Mouse (Mus musculus) lung, postnatal 25 days (tissue): Measurements from ENCODE around the gene Ppfibp2.

Experiments
- DNase-seq: peaks from one replicate; pipeline ENCODE4 v3.0.0; 2022; ENCODE audit warnings: low spot score

Gene Ppfibp2

DNA sequence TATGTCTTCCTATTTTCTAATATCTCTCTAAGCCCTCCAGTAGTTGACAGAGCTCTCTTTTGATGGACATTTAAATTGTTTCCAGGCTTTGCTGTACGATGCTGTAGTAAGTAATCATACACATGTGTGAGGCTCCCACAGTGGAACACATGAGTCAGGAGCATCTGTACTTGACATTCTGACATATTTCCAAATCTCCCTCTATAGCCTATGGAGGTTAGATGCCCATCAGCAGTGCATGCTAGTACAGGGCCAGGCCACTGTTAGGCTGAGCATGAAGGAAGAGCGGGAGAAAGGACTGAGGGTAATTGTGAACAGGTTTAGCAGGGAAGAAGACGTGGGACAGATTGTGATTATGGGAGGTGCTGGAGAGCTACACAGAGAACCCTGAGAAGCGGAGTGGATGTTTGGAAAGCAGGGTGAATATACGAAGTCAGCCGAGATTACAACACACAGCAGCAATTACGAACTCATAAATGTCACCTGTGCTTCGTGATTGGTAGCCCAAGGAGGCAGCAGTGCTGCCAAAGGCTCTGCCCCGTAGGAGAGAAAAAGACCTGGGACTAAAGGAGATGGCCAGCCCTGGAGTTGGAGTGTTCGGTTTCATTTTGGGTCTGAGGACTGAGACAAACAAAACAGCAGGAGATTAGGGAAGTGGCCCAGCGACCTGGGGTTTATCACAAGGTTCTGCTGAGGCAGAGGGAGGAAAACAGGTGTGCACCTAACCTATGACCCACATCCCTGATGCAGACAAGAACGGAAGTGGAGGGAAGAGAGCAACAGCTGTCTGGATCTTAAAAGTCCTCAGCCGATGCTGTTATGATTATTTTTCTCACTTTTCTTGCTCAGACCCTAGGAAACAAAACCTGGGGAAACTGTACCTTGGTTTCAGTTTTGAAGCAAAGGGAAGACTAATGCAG lies 107.7 kb downstream of the Ppfibp2 start:
- DNase-seq = no peak

GRCm38 (mm10) chr7:107705941-107706340 lies 110.9 kb downstream of the Ppfibp2 start:
- DNase-seq = no peak

- DNase-seq = peak; percentile 61
These were observed 112.6 kb downstream of the Ppfibp2 start for GRCm38 (mm10) chr7:107707650-107708049.

DNA sequence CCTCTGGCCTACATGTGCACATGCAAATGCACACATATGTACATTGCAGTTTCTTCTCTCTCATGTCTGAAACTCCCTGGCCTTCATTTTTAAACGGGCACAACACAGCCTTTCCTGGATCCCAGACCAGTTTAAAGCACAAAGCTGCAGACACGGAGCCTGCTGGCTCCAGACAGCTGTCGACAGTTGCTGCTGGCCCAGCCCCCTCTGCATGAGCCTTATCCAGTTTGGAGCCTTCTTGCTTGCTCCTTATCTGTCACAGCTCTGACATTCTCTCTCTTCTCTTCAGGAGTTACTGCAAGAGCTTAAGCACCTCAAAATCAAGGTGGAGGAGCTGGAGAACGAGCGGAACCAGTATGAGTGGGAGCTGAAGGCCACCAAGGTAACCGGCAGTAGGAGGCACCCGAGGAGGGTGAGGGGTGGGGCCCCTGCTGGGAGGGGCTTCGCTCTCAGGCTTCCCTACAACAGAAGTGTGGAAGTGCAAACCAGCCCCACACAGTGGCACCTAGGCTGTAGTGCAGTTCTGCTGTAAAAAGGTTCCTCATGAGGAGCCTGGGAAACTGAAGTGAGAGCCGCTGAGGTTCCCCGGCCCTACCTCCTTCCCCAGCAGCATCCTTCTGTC lies 113.6 kb downstream of the Ppfibp2 start:
- peak; percentile 90 for DNase-seq

DNA sequence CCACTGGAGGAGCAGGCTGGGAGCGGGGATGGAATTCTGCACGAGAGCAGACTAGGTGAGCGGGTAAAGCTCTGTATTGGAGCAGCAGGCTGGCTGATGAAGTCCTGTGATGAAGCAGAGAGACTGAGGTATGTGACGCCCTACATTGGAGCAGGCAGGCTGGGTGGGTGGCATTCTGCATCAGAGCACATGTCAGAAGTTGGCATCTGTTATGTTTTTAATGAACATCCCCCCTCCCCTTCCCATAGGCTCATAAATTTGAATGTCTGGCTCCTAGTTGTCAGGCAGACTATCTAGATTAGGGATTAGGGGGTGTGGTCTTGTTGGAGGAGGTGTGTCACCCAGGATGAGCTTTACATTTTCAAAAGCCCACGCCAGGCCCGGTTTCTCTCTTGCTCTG lies 117.7 kb downstream of the Ppfibp2 start:
- DNase-seq = no peak

GRCm38 (mm10) chr7:107714067-107714466 lies 119.1 kb downstream of the Ppfibp2 start:
- no peak for DNase-seq

DNA sequence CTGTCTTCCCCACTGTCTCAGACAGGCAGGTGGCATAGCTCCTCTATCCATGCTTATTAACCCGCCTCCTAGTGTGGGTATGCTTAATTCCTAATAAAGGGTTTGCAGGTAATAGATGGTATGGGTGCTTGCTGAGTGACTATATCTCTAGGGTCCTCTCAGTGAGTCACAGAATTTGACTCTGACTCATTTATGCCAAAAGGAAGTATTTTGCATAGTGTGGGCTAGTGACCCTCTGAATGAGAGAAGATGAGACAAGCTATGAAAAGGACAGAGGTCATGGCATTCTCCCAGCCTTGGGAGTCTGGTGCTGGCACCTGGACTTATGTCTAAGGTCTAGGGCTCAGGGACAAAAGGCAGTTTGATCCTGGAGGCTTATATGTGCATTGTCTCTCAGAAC lies 125.8 kb downstream of the Ppfibp2 start:
- DNase-seq = no peak

DNA sequence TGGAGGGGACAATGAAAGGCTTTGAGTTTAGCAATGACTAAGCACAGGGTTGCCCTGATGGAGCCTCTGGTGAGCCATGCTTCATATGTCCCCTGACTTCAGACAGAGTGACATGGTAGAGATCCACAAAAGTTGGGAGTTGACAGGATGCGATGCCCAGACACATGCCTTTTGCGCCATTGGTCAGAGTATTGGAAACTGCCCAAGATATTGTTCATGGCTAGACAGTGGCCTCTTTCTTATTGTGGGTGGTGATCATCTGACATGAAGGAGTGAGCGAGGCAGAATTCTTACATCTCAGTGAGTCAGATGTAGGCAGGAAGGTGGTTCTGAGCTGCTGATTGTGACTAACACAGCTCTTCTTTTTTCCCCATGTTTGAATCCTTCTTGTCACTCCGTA lies 127.5 kb downstream of the Ppfibp2 start:
- DNase-seq = no peak

- peak; percentile 60 for DNase-seq
These were observed 132.5 kb downstream of the Ppfibp2 start for GRCm38 (mm10) chr7:107727538-107727937.

DNA sequence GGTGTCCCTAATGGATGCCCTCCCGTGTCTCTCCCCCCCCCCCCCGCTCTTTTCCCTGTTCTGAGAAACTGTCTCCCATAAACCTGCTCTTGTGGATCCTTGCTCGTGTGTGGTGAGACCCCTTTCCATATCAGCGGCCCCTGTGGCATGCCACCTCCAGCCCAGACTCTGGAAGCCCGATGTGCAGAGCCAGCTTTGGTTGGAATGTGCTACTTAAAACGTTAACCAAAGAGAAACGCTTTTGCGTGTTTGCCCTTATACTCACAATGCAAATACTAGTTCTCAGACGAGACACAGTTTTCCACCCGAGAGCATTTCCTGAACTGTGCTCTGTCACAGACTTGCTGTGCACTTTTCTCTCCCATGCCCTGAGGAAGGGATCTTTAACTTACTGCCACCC lies 135.6 kb downstream of the Ppfibp2 start:
- no peak for DNase-seq

GRCm38 (mm10) chr7:107733162-107733561 lies 138.2 kb downstream of the Ppfibp2 start:
- DNase-seq = no peak

DNA sequence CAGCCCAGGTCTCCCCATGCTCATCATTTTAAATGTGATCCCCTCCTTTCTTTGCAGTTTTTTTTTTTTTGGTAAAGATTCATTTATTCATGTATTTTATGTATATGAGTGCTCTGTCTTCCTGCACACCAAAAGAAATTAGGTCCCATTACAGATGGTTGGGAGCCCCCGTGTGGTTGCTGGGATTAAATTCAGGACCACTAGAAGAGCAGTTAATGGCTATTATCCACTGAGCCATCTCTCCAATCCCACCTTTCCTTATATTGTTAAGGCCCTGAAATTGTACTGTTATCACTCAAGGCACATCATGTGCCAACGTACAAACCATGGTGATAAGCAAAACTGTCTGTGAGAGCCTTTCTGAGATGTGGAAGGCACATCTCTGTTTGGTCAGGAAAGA lies 143.7 kb downstream of the Ppfibp2 start:
- DNase-seq = no peak

- DNase-seq = no peak
These were observed 148.0 kb downstream of the Ppfibp2 start for GRCm38 (mm10) chr7:107742963-107743465.

GRCm38 (mm10) chr7:107744454-107744853 lies 149.4 kb downstream of the Ppfibp2 start:
- DNase-seq = no peak

GRCm38 (mm10) chr7:107745111-107745510 lies 150.1 kb downstream of the Ppfibp2 start:
- no peak for DNase-seq

- DNase-seq = no peak
These were observed 151.0 kb downstream of the Ppfibp2 start for GRCm38 (mm10) chr7:107746036-107746435.

- no peak for DNase-seq
These were observed 152.5 kb downstream of the Ppfibp2 start for GRCm38 (mm10) chr7:107747476-107747875.

DNA sequence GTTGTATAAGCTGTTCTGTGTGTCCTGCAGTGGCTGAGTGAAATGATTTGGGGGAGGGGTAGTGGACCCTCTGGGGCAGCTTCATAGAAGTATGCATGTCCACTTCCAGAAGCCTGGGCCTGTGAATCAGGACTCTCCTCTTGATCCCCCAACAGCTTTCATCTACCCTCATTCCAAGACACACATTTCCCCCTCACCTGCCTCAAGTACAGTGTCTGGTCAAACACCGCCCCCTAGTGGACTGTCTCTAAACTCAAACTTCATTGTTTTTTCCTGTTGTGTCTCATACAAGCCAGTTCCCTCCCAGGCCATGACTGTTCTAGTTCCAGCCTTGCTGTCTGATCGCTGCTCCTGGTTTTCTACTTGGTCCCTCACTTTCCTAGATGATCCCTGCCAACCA lies 152.9 kb downstream of the Ppfibp2 start:
- peak; percentile 39 for DNase-seq

- DNase-seq = peak; percentile 16
These were observed 154.3 kb downstream of the Ppfibp2 start for GRCm38 (mm10) chr7:107749270-107749669.

DNA sequence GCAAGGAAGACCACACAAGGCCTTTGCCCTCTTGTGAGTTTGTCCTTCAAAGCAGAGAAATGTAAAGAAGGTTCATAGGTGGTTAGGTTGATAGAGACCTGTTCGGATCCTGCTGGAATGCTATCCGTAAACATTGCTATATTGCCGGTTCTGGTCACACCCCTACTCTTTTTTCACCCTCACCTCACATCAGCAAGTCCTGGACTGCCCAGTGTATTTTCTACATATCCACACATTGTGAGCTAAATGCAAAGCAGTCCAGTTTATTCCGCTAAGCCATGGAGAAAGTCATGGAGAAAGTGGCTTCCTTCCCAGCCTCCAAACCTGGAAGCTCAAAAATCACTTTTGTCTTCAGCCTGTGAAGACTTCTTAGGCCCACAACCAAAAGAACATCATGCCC lies 154.7 kb downstream of the Ppfibp2 start:
- no peak for DNase-seq

- no peak for DNase-seq
These were observed 157.1 kb downstream of the Ppfibp2 start for GRCm38 (mm10) chr7:107752031-107752520.

DNA sequence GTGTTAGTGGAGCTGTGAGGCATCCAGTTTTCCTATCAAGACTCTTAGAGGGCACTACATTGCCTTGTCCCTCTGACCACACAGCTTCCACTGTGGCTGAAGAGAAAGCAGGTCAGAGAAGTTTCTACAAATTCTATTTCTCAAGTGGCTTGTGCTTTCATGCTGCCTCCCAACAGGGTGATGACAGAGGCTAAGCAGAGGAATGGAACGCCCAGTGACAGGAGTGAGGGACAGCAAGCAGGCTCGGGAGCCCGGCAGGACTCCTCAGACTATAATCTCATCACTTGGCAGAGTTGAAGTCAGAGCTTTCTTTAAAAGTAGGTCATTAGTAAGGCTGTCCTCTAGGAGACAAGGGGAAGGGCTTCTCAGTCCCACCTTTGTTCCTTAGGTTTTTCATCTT lies 160.9 kb downstream of the Ppfibp2 start:
- no peak for DNase-seq

GRCm38 (mm10) chr7:107756748-107757147 lies 161.7 kb downstream of the Ppfibp2 start:
- DNase-seq = no peak
